Mouse (Mus musculus) intestine, embryonic 16.5 days (tissue): ENCODE data around the gene Ccdc124. TPM values are rescaled to one million over a fixed set of nuclear protein-coding genes. Genes with fewer than 3 reads are reported as not detected.

Experiments
- ATAC-seq: fragments of 200-750 bp; cut with Nextera tagmentation; 2 replicates; pipeline ENCODE4 v1.8.0; 2017; ENCODE audit warnings: moderate TSS enrichment, moderate library complexity
- H3K27ac ChIP-seq: fragments of 300-500 bp; sonication (generic); 2 replicates; pipeline ENCODE4 v1.5.1; 2014; ENCODE audit warnings: mild to moderate bottlenecking, low read length
- H3K27me3 ChIP-seq: fragments of 300-500 bp; sonication (generic); replicated peaks from 2 replicates; pipeline ENCODE4 v1.6.1; 2014; ENCODE audit warnings: low read length, control low read depth, mixed read lengths; ENCODE audit not compliant: control insufficient read depth, insufficient read depth
- H3K36me3 ChIP-seq: fragments of 300-500 bp; sonication (generic); 2 replicates; pipeline ENCODE4 v1.6.1; 2014; ENCODE audit warnings: low read length, control low read depth; ENCODE audit not compliant: control insufficient read depth, insufficient read depth
- H3K4me1 ChIP-seq: fragments of 300-500 bp; sonication (generic); 2 replicates; pipeline ENCODE4 v1.6.1; 2014; ENCODE audit warnings: low read length, control low read depth, mixed read lengths; ENCODE audit not compliant: control insufficient read depth, insufficient read depth
- H3K4me2 ChIP-seq: fragments of 300-500 bp; sonication (generic); 2 replicates; pipeline ENCODE4 v1.6.1; 2014; ENCODE audit warnings: low read depth, low read length, control low read depth
- H3K4me3 ChIP-seq: fragments of 300-500 bp; sonication (generic); 2 replicates; pipeline ENCODE4 v1.5.1; 2014; ENCODE audit warnings: mild to moderate bottlenecking, low read length
- H3K9ac ChIP-seq: fragments of 300-500 bp; sonication (generic); 2 replicates; pipeline ENCODE4 v1.6.1; 2014; ENCODE audit warnings: low read depth, low read length
- H3K9me3 ChIP-seq: fragments of 300-500 bp; sonication (generic); 2 replicates; pipeline ENCODE4 v1.6.1; 2016; ENCODE audit warnings: low read length, control low read depth; ENCODE audit not compliant: control insufficient read depth
- WGBS: fragments of 180-500 bp; shearing (Covaris S2); extraction: QIAGEN DNeasy Blood & Tissue Kit; methylation state at CpG from one replicate; pipeline ENCODE4 v1.1.7; 2014; 5-methylcytosine and 5-hydroxymethylcytosine counted together
- polyA plus RNA-seq: library from polyadenylated mRNA; unstranded; fragments of >200 nt; fragmentation: Nextera tagmentation; extraction: Ambion mirVana; gene quantifications from 2 replicates; pipeline ENCODE4 v1.2.1, GENCODE M21; 2015

Ccdc124 gene
- polyA plus RNA-seq, 1 experiment from 2014 or later: 90.1 TPM

GRCm38 (mm10) chr8:70904532-70904931 is 30.8 kb upstream of the Ccdc124 start:
- Histone ChIP-seq H3K4me3 (no peak overlapping the region), H3K9me3 (no peaks in the 10 kb centered on the region), H3K4me1 (peaks cover 11% of the 10 kb centered on the region), H3K27me3 (no peaks in the 10 kb centered on the region), H3K4me2 (no peak overlapping the region), H3K27ac (no peak overlapping the region), H3K9ac (no peak overlapping the region), H3K36me3 (no peaks in the 10 kb centered on the region)
- 56% methylated on average over 4 of the region's 4 CpGs for WGBS
- ATAC-seq: no peak

DNA sequence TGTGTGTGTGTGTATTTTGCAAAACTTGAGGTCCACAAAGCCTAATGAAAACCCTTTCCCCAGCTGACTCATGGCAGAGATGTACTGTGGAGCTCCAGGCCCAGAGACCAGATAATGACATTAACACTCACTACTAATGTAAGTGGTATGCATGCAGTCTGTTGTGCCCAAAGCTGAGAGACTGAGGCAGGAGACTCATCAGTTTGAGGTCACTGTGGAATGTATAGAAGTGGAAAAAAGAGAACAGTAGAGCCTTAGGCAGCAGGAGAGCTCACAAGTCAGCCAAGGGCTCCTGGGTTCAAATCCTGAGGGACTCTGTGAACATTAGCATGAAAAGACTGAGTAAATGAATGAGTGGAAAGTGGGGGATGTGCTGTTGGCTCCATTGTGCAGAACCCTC is 29.8 kb upstream of the Ccdc124 start:
- no peak overlapping the region for H3K9ac ChIP-seq
- ATAC-seq: no peak
- H3K27me3 ChIP-seq: no peaks in the 10 kb centered on the region
- H3K9me3 ChIP-seq: no peaks in the 10 kb centered on the region
- H3K4me3 ChIP-seq: no peak overlapping the region
- H3K27ac ChIP-seq: no peak overlapping the region
- peaks cover 11% of the 10 kb centered on the region for H3K4me1 ChIP-seq
- H3K4me2 ChIP-seq: no peak overlapping the region
- no peaks in the 10 kb centered on the region for H3K36me3 ChIP-seq

GRCm38 (mm10) chr8:70903112-70903511 is 29.4 kb upstream of the Ccdc124 start:
- Histone ChIP-seq H3K9me3 (no peaks in the 10 kb centered on the region), H3K9ac (no peak overlapping the region), H3K27ac (no peak overlapping the region), H3K36me3 (no peaks in the 10 kb centered on the region), H3K4me2 (no peak overlapping the region), H3K27me3 (no peaks in the 10 kb centered on the region), H3K4me1 (peaks cover 14% of the 10 kb centered on the region), H3K4me3 (no peak overlapping the region)
- ATAC-seq: no peak
- 40% methylated on average over 4 of the region's 4 CpGs for WGBS

DNA sequence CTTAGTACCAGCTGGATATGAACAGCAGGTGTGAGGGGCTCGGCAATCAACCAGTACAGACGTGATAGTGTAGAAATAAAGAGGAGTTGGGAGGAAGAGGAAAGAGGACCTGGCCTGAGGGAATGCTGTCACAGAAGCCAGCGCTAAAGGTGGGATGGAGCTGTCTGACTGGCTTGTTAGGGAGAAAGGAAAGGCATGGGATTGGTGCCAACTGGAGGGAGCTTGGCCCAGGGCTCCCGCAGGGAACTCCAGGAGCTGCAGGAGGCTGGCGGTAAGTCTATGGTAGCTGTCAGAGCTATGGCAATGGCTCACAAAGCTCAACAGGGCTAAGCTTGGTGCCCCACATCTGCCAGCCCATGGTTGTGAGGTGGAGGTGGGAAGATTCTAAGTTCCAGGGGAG is 28.5 kb upstream of the Ccdc124 start:
- H3K9ac ChIP-seq: no peak overlapping the region
- H3K4me1 ChIP-seq: peaks cover 14% of the 10 kb centered on the region
- WGBS: 37% methylated on average over 5 of the region's 5 CpGs
- no peaks in the 10 kb centered on the region for H3K27me3 ChIP-seq
- no peak overlapping the region for H3K4me2 ChIP-seq
- no peak overlapping the region for H3K27ac ChIP-seq
- no peaks in the 10 kb centered on the region for H3K36me3 ChIP-seq
- H3K9me3 ChIP-seq: no peaks in the 10 kb centered on the region
- H3K4me3 ChIP-seq: no peak overlapping the region
- no peak for ATAC-seq

DNA sequence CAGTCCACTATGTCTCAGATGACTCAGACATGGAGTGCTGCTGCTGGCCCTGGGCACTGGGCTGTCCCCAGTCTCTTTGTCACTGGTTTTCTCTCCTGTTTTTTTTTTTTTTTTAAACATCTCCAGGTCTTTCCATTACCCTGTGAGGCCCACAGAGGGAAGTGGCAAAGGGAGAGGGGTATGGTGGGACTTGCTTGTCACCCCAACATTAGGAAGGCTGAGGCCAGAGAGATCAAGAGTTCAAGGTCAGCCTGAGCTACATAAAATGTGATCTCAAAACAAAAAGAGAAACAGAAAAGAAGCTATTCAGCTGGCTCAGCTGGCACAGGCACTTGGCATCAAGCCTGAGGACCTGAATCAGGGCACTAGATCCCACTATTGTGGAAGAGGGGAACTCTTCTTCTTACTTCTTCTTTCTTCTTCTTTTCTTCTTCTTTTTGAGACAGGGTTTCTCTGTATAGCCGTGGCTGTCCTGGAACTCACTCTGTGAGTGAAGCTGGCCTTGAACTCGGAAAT is 27.2 kb upstream of the Ccdc124 start:
- no peak overlapping the region for H3K9ac ChIP-seq
- H3K9me3 ChIP-seq: no peaks in the 10 kb centered on the region
- 75% methylated on average over 2 of the region's 2 CpGs for WGBS
- H3K4me2 ChIP-seq: no peak overlapping the region
- H3K27me3 ChIP-seq: no peaks in the 10 kb centered on the region
- ATAC-seq: no peak
- H3K27ac ChIP-seq: no peak overlapping the region
- peaks cover 11% of the 10 kb centered on the region for H3K4me1 ChIP-seq
- no peaks in the 10 kb centered on the region for H3K36me3 ChIP-seq
- H3K4me3 ChIP-seq: no peak overlapping the region

DNA sequence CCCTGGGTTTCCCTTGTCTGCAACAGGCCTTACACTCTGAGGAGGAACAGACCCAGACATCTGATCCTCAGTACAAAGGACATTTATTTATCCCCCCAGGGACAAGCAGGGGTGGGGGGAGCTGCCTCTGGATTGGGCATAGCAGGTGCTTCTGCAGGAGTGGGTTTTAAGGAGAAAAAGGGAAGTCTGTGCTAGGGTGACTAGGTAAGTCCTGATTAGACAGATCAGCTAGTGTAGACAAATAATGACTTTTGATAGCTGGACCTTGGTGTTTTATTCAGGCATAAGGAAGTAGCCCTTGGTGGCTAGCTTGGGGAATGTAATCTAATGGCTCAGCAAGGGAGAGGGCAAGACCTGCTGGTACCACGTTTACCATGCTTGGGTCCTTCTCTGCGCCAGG is 25.5 kb upstream of the Ccdc124 start:
- no peaks in the 10 kb centered on the region for H3K27me3 ChIP-seq
- H3K36me3 ChIP-seq: peaks cover 10% of the 10 kb centered on the region
- H3K9me3 ChIP-seq: no peaks in the 10 kb centered on the region
- no peak overlapping the region for H3K9ac ChIP-seq
- H3K4me1 ChIP-seq: 0 out of 2 replicates have a peak, but pooled peaks cover 6% of the 10 kb centered on the region
- no peak overlapping the region for H3K4me3 ChIP-seq
- ATAC-seq: no peak
- H3K4me2 ChIP-seq: no peak overlapping the region
- WGBS: 71% methylated on average over 2 of the region's 2 CpGs
- H3K27ac ChIP-seq: no peak overlapping the region

DNA sequence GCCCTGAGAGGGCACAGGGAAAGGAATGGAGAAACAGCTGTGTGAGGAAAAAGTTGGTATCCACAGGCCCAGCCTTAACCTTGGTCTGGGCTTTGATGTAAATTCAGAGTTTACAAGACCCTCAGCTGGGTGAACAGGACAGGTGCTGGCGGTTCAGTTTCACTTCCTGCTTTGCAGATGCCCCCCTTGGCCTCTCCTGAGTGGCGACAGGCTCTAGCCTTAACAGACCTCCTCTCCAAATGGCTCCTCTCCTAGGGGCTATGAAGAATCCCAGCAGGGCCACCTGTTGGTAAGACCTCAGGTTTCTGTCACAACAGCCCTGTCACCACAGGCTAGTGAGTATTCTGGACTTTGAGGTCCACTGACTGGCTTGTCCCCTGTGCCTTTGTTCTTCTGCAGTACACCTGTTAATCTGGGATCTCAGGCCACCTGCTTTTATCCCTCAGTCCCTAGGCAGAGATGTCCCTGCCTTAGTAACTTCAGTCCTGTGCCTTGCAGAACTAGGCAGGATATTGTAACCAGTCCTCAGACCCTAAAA is 25.0 kb upstream of the Ccdc124 start:
- peak overlapping the region; percentile 69 for H3K9ac ChIP-seq
- WGBS: 34% methylated on average over 2 of the region's 2 CpGs
- H3K9me3 ChIP-seq: no peaks in the 10 kb centered on the region
- H3K4me3 ChIP-seq: no peak overlapping the region
- ATAC-seq: no peak
- H3K4me2 ChIP-seq: no peak overlapping the region
- H3K27ac ChIP-seq: no peak overlapping the region
- H3K4me1 ChIP-seq: 0 out of 2 replicates have a peak, but pooled peaks cover 6% of the 10 kb centered on the region
- H3K27me3 ChIP-seq: no peaks in the 10 kb centered on the region
- H3K36me3 ChIP-seq: peaks cover 13% of the 10 kb centered on the region

GRCm38 (mm10) chr8:70897681-70898413 is 24.1 kb upstream of the Ccdc124 start:
- H3K27ac ChIP-seq: peak overlapping the region; percentile 81
- H3K36me3 ChIP-seq: peaks cover 13% of the 10 kb centered on the region
- peak; percentile 49 for ATAC-seq
- H3K9ac ChIP-seq: peak overlapping the region; percentile 69
- H3K27me3 ChIP-seq: peaks cover 6% of the 10 kb centered on the region; the same call in 1 of the 2 replicates
- peak overlapping the region; percentile 43 for H3K4me2 ChIP-seq
- H3K4me1 ChIP-seq: peaks cover 8% of the 10 kb centered on the region
- peak overlapping the region; percentile 82 for H3K4me3 ChIP-seq
- WGBS: under 1% methylated on average over 20 of the region's 20 CpGs
- H3K9me3 ChIP-seq: no peaks in the 10 kb centered on the region

GRCm38 (mm10) chr8:70897021-70897680 is 23.4 kb upstream of the Ccdc124 start, which contains the start of gene Rpl18a:
TSS of gene Rpl18a (minus strand) at chr8:70897412.
- Histone ChIP-seq H3K4me3 (peak within 1 kb of the TSS; percentile 82), H3K27ac (peak within 1 kb of the TSS; percentile 81), H3K4me1 (peaks cover 15% of the 10 kb centered on the region), H3K27me3 (peaks cover 13% of the 10 kb centered on the region; the same call in 1 of the 2 replicates), H3K9me3 (no peaks in the 10 kb centered on the region), H3K4me2 (peak within 1 kb of the TSS; percentile 88), H3K36me3 (peaks cover 13% of the 10 kb centered on the region), H3K9ac (peak within 1 kb of the TSS; percentile 90)
- WGBS: 0% methylated on average over 60 of the region's 60 CpGs
- ATAC-seq: peak; percentile 98
